Mouse (Mus musculus): Measurements from ENCODE around the gene Hectd2.

Hectd2 gene

DNA sequence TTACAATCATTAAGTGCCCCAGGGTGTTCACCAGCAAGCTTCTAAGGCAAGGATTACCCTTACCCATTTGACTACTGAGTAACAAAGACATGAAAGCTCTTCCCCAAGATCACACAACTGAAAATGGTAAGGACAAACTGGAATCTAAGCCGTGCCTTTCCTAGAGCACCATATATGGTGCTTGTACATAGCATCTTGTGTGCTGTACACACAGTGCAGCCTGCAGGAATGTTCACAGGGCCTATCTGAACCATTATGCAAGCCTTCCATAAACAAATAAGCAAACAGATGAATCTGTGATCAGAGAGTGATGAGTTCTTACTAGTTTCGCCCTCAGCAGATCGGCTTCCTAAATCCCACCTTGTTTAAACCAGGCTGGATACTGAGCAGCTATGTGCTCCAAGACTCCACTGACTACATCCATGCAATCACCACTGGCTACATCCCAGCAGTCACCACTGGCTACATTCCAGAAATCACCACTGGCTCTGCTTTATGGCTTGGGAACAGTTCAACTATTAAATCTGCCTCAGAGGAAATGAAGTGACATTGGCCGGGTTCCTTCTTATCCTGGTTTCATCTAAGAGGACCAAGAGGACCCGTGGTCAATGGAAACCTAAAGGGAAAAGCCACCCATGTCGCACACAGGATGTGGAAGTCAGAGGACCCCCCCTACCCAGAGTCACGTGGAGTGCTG, 91.8 kb downstream of the Hectd2 start:
- DNase-seq (ENCODE audit: low spot score): no peak

DNA sequence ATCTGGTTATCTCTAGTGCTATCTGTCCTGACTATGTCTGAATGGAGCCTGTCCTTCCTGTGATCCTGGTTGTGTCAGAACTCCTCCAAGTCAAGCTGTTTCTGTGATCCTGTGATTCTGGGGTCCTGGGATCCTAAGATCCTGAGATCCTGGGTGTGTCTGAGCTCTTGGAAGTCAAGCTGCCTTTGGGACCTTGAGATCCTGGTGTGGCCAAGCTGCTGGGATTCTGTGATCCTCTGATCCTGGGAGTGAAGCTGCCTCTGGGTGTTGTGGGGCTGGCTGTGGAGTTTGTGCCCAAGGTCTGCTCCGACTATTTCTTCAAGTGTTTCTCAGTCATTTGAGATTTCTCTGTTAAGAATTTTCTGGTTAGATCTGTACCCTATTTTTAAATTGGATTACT, 98.2 kb downstream of the Hectd2 start:
- DNase-seq (ENCODE audit: low spot score): no peak

DNA sequence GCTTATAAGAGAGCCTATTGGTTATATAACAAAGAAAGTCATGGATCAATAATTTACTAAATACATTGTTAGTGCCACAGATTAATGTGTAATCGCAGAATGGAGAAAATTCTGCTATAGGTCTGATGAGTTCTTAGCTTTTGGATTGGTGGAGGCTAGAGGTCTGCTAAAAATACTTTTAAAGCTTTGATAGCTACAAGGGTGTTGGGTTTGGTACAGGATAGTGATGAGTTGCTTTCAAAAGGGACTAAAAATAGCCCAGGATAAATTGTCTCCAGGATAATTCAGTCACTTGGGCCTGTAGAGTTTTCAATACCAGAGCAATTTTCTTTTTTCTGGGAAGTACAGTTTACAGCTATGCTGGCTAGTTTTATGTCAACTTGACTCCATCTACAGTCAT, 108.3 kb downstream of the Hectd2 start:
- DNase-seq (ENCODE audit: low spot score): no peak

DNA sequence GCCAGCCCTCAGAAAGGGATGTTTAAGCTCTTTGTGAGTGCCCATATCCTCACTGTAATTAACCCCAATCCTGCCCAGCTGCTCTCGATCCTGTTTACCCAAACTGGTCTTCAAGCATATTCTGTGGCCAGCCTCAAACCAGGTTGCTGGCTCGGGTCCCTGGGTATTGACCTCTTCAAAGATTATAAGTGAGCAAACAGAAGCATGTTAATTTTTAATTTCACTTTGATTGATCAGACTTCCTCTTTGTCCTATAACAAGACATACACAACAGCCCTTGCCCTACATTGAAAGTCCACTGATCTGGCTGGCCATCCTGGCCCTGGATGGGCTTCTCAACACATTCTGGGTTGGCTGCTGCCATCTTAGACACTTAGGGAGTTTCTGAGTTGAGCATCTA, 109.5 kb downstream of the Hectd2 start:
- no peak for DNase-seq (ENCODE audit: low spot score)

DNA sequence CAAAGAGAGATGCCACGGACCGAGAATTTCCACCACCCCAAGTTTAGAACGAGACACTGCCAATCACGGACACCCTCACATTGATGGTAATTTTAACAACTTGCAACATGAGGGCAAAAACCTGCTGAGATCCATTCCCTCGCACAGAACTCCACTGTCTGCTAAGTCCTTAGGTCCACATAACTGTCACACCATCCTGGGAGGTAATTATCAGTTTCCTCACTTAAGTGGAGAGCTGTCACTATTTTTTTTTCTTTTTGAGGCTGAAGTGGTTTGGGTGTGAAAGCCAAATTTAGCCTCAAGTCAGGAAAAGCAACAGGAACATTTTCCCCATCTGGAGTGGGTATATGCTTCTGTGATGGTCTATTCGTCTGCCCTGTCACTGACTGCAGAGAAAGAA, 110.0 kb downstream of the Hectd2 start:
- no peak for DNase-seq (ENCODE audit: low spot score)

DNA sequence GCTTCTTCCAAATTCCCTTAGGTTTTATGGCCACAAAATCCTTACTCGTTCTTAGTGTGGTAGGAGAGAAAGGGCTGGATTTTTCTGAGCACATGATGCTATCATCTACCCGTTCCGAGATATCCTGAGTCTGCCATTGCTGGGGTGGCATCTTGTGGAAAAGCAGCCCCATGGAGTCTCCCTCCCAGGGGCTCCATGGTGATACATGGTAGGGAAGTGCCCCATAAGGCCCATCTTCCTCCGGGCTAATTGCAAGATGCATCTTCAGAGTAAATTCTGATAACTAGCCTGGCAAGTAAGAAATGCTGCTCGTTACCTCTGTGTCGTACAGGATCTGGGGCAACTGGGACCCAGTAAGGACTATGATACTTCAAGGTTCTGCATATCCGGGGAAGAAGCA, 110.8 kb downstream of the Hectd2 start:
- no peak for DNase-seq (ENCODE audit: low spot score)

DNA sequence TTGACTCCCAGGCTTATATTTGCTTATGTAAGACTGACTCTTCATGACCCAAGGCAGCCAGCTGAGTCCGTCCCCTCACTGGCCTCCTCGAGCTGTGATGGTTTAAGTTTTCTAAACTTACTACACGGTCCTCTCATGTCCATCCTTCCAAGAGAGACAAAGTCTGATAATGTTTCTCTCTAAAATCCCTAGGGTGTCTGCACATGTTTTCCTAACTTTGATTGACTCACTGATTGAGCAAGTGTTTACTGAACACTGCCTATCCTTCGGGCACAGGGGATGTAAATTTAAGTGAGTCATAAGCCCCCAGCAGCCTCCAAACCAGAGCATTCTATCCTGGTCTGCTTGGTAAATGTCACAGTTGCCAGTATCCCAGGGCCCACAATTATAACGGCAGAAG, 111.2 kb downstream of the Hectd2 start:
- no peak for DNase-seq (ENCODE audit: low spot score)

DNA sequence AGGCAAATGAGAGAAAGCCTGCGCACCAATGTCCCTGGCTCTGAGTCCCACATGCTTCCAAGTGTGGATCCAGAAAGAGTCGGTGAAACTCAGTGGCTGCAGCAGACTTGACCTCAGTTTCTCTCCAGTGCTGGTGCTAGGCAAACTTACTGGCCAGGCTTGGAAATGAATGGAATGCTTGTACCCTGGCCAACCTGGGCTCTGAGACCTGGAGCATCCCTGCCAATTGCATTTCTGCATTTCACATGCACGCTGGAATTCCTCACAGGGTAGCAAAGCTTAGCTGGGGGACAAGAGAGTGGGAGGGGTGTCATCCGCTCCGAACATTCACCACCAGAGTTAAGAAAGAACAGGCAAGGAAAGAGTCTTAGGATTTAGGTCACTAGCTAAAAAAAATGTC, 112.0 kb downstream of the Hectd2 start:
- no peak for DNase-seq (ENCODE audit: low spot score)

DNA sequence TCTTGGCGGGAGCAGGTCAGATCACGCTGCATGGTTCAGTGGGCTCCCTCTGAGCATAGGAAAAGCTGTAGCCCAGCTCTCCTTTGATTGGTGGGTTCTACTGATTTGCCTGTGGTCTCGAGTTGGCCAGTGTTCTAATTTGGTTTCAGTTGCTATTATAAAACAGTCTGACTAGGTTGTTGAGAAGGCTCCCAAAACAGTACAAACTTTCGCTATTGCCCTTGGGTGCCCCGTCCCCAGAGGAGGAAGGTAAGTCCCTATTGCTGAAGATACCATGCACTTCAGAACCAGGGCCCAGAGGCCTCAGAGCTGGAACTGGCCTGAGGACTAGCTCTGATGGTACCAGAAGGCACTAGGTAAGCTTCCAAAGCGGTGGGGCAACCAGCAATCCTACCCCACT, 112.9 kb downstream of the Hectd2 start:
- no peak for DNase-seq (ENCODE audit: low spot score)

DNA sequence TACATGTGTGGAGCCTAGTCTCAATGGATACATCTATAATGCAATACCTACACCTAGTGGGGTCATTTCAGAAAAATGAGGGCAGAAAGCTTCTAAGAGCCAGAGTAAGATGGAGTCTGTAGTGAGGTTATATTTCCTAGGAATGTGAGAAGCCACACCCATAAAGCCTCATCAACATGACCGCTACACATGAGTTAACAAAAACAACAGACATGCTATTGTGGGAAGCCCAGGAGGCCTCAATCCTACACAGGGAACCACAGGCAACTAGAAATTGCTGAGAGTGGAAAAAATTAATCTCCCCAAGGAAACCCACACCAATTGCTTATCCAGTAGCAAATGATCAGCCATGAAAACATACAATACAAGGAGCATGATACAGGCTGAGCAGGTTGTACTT, 113.7 kb downstream of the Hectd2 start:
- DNase-seq (ENCODE audit: low spot score): no peak

DNA sequence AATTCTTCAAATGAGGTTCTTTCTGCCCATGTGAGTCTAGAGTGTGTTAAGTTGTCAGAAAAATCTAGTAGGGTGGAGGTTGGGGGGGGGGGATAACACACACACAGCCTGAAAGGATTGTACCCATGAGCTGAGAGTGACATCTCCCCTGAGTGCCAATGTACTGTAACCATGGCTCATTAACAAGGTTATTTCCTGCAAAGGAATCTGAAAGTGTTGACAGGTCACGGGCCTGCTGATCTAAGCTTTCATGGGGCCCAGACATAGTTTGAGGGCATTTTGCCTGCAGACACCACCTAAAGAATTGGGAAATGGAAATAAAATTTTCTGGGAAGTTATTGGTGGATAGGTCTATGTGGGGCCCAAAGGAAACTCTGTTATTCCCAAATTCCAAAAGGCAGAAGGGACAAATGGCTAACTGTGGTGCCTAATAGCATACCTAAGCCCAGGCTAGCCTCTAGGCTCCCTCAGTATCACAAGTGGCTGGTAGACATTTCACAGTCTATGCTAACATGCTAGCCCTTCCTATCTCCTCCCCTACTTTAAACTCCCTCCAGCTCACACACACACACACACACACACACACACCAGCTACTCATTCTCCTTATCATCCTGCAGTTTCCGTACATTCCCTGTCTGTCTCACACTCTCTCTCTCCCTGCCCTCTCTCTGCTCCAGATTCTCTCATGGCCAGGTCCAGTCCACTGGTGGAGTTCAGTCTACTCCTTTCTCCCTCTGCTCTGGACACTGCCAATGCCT, 114.6 kb downstream of the Hectd2 start:
- no peak for DNase-seq (ENCODE audit: low spot score)

DNA sequence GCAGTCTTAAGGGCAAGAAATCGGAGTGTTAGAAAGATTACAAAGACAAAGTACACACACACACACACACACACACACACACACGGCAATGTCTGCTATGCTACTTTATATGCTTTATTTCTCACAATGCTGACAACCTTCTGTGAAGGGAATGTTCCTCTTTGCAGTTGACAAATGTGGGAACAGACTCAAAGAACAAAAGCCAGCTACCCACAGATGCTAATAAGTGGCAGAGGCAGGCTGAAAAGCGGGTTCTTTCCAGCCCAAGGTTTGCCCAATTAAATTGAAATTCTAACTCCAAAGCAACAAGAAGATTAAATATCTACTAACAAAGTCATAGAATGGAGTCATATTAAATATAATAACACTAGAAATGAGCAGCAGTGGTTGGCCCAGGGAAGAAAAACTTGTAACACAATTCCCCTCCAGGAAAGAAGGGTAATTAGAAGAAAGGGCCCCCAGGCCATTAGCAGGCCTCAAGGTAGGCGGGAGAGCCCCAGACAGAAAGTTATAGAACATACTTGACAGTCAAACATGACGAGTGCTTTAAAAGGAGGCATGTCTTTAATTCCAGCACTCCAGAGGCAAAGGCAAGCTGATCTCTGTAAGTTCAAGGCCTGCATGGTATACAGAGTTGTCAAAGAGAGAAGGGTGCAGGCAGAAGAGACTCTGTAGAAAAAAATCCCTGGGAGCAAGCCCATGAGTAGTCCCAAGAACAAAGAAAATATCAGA, 115.4 kb downstream of the Hectd2 start:
- DNase-seq (ENCODE audit: low spot score): no peak

All from layer of hippocampus, adult 9-10 months (tissue).